Mouse (Mus musculus): ENCODE measurements around the gene Gmip. TPM values are rescaled to one million over a fixed set of nuclear protein-coding genes. Genes with fewer than 3 reads are reported as not detected.

The Gmip gene
- polyA plus RNA-seq, 1 experiment from 2014 or later, result 31.8 TPM

GRCm38 (mm10) chr8:69791415-69792068 lies 16.9 kb upstream of the Gmip start:
- no peaks in the 10 kb centered on the region for H3K9me3 ChIP-seq
- H3K4me1 ChIP-seq (replicated peaks), result peaks cover 27% of the 10 kb centered on the region
- H3K4me3 ChIP-seq (replicated peaks), result peak overlapping the region; percentile 100
- peaks cover 34% of the 10 kb centered on the region for H3K36me3 ChIP-seq
- H3K27me3 ChIP-seq, result no peaks in the 10 kb centered on the region
- ATAC-seq, result peak; percentile 82
- WGBS, result under 1% methylated on average over 41 of the region's 48 CpGs
- peak overlapping the region; percentile 82 for H3K27ac ChIP-seq
- peak overlapping the region; percentile 82 for H3K4me2 ChIP-seq (replicated peaks)
- H3K9ac ChIP-seq (replicated peaks), result peak overlapping the region; percentile 99

GRCm38 (mm10) chr8:69793666-69794065 lies 14.8 kb upstream of the Gmip start:
- Histone ChIP-seq H3K36me3 (peaks cover 55% of the 10 kb centered on the region), H3K9ac (replicated peaks) (no peak overlapping the region), H3K4me2 (replicated peaks) (no peak overlapping the region), H3K27me3 (no peaks in the 10 kb centered on the region), H3K9me3 (no peaks in the 10 kb centered on the region), H3K4me3 (replicated peaks) (no peak overlapping the region), H3K27ac (no peak overlapping the region), H3K4me1 (replicated peaks) (peaks cover 27% of the 10 kb centered on the region)
- ATAC-seq, result no peak
- WGBS, result 96% methylated on average over 4 of the region's 4 CpGs

- 95% methylated on average over 3 of the region's 3 CpGs for WGBS
- peaks cover 27% of the 10 kb centered on the region for H3K4me1 ChIP-seq (replicated peaks)
- no peaks in the 10 kb centered on the region for H3K9me3 ChIP-seq
- H3K4me3 ChIP-seq (replicated peaks), result no peak overlapping the region
- no peak for ATAC-seq
- H3K27me3 ChIP-seq, result no peaks in the 10 kb centered on the region
- H3K9ac ChIP-seq (replicated peaks), result no peak overlapping the region; the same call in 1 of the 2 replicates
- H3K36me3 ChIP-seq, result peaks cover 59% of the 10 kb centered on the region
- no peak overlapping the region for H3K4me2 ChIP-seq (replicated peaks)
- H3K27ac ChIP-seq, result no peak overlapping the region
Observed at GRCm38 (mm10) chr8:69794096-69794495, 14.4 kb upstream of the Gmip start.

- Histone ChIP-seq H3K36me3 (peaks cover 67% of the 10 kb centered on the region), H3K27me3 (no peaks in the 10 kb centered on the region), H3K4me2 (replicated peaks) (no peak overlapping the region), H3K27ac (no peak overlapping the region), H3K4me3 (replicated peaks) (no peak overlapping the region), H3K4me1 (replicated peaks) (peaks cover 24% of the 10 kb centered on the region), H3K9me3 (no peaks in the 10 kb centered on the region), H3K9ac (replicated peaks) (no peak overlapping the region)
- WGBS, result 96% methylated on average over 6 of the region's 6 CpGs
- no peak for ATAC-seq
Observed at GRCm38 (mm10) chr8:69794901-69795300, 13.6 kb upstream of the Gmip start.

GRCm38 (mm10) chr8:69796721-69797345 lies 11.6 kb upstream of the Gmip start:
- Histone ChIP-seq H3K36me3 (peaks cover 85% of the 10 kb centered on the region), H3K9me3 (no peaks in the 10 kb centered on the region), H3K27me3 (no peaks in the 10 kb centered on the region), H3K4me3 (replicated peaks) (no peak overlapping the region), H3K27ac (no peak overlapping the region), H3K4me1 (replicated peaks) (peaks cover 15% of the 10 kb centered on the region), H3K4me2 (replicated peaks) (no peak overlapping the region), H3K9ac (replicated peaks) (no peak overlapping the region)
- WGBS, result 98% methylated on average over 16 of the region's 16 CpGs
- ATAC-seq, result no peak

GRCm38 (mm10) chr8:69797661-69798060 lies 10.8 kb upstream of the Gmip start:
- 93% methylated on average over 10 of the region's 10 CpGs for WGBS
- Histone ChIP-seq H3K36me3 (peaks cover 93% of the 10 kb centered on the region), H3K4me1 (replicated peaks) (peaks cover 7% of the 10 kb centered on the region), H3K4me3 (replicated peaks) (no peak overlapping the region), H3K9me3 (no peaks in the 10 kb centered on the region), H3K9ac (replicated peaks) (no peak overlapping the region), H3K27me3 (no peaks in the 10 kb centered on the region), H3K4me2 (replicated peaks) (no peak overlapping the region), H3K27ac (no peak overlapping the region)
- no peak for ATAC-seq

- no peaks in the 10 kb centered on the region for H3K9me3 ChIP-seq
- peaks cover 98% of the 10 kb centered on the region for H3K36me3 ChIP-seq
- no peak for ATAC-seq
- no peak overlapping the region for H3K4me3 ChIP-seq (replicated peaks)
- 90% methylated on average over 8 of the region's 8 CpGs for WGBS
- no peak overlapping the region for H3K9ac ChIP-seq (replicated peaks)
- no peaks in the 10 kb centered on the region for H3K4me1 ChIP-seq (replicated peaks)
- H3K27me3 ChIP-seq, result no peaks in the 10 kb centered on the region
- H3K27ac ChIP-seq, result no peak overlapping the region
- no peak overlapping the region for H3K4me2 ChIP-seq (replicated peaks)
Observed at GRCm38 (mm10) chr8:69799261-69799660, 9.2 kb upstream of the Gmip start.

GRCm38 (mm10) chr8:69799946-69800345 lies 8.5 kb upstream of the Gmip start:
- Histone ChIP-seq H3K4me1 (replicated peaks) (no peaks in the 10 kb centered on the region), H3K4me3 (replicated peaks) (no peak overlapping the region), H3K4me2 (replicated peaks) (no peak overlapping the region), H3K27ac (no peak overlapping the region), H3K9ac (replicated peaks) (no peak overlapping the region), H3K9me3 (no peaks in the 10 kb centered on the region), H3K36me3 (peaks cover 97% of the 10 kb centered on the region), H3K27me3 (no peaks in the 10 kb centered on the region)
- ATAC-seq, result no peak
- WGBS, result 91% methylated on average over 5 of the region's 5 CpGs

GRCm38 (mm10) chr8:69801796-69802195 lies 6.7 kb upstream of the Gmip start:
- no peaks in the 10 kb centered on the region for H3K9me3 ChIP-seq
- ATAC-seq, result no peak
- no peaks in the 10 kb centered on the region for H3K27me3 ChIP-seq
- H3K36me3 ChIP-seq, result peaks cover 97% of the 10 kb centered on the region
- no peak overlapping the region for H3K4me3 ChIP-seq (replicated peaks)
- no peak overlapping the region for H3K27ac ChIP-seq
- H3K4me2 ChIP-seq (replicated peaks), result no peak overlapping the region
- H3K4me1 ChIP-seq (replicated peaks), result no peaks in the 10 kb centered on the region
- no peak overlapping the region for H3K9ac ChIP-seq (replicated peaks)
- WGBS, result 98% methylated on average over 4 of the region's 4 CpGs

- peaks cover 97% of the 10 kb centered on the region for H3K36me3 ChIP-seq
- ATAC-seq, result no peak
- H3K27ac ChIP-seq, result no peak overlapping the region
- no peak overlapping the region for H3K4me3 ChIP-seq (replicated peaks)
- no peaks in the 10 kb centered on the region for H3K4me1 ChIP-seq (replicated peaks)
- H3K9ac ChIP-seq (replicated peaks), result no peak overlapping the region
- H3K9me3 ChIP-seq, result no peaks in the 10 kb centered on the region
- no peak overlapping the region for H3K4me2 ChIP-seq (replicated peaks)
- H3K27me3 ChIP-seq, result no peaks in the 10 kb centered on the region
Observed at GRCm38 (mm10) chr8:69802216-69802615, 6.3 kb upstream of the Gmip start.

- Histone ChIP-seq H3K9me3 (no peaks in the 10 kb centered on the region), H3K27me3 (no peaks in the 10 kb centered on the region), H3K4me3 (replicated peaks) (no peak overlapping the region), H3K36me3 (peaks cover 97% of the 10 kb centered on the region), H3K27ac (no peak overlapping the region), H3K9ac (replicated peaks) (no peak overlapping the region), H3K4me1 (replicated peaks) (peaks cover 4% of the 10 kb centered on the region; the same call in 1 of the 2 replicates), H3K4me2 (replicated peaks) (no peak overlapping the region)
- no peak for ATAC-seq
- whole genome bisulfite sequencing, result 97% methylated on average over 7 of the region's 7 CpGs
Observed at GRCm38 (mm10) chr8:69803366-69803765, 5.1 kb upstream of the Gmip start.

- Histone ChIP-seq H3K4me2 (replicated peaks) (no peak overlapping the region), H3K4me3 (replicated peaks) (no peak overlapping the region), H3K4me1 (replicated peaks) (peaks cover 14% of the 10 kb centered on the region), H3K9me3 (no peaks in the 10 kb centered on the region), H3K27ac (no peak overlapping the region), H3K27me3 (no peaks in the 10 kb centered on the region), H3K36me3 (peaks cover 85% of the 10 kb centered on the region), H3K9ac (replicated peaks) (no peak overlapping the region)
- 95% methylated on average over 6 of the region's 6 CpGs for WGBS
- ATAC-seq, result no peak
Observed at GRCm38 (mm10) chr8:69804537-69804936, 3.9 kb upstream of the Gmip start.

- WGBS, result 94% methylated on average over 10 of the region's 10 CpGs
- Histone ChIP-seq H3K4me3 (replicated peaks) (no peak overlapping the region), H3K27ac (no peak overlapping the region), H3K4me1 (replicated peaks) (peaks cover 19% of the 10 kb centered on the region), H3K9me3 (no peaks in the 10 kb centered on the region), H3K9ac (replicated peaks) (no peak overlapping the region), H3K4me2 (replicated peaks) (no peak overlapping the region), H3K27me3 (no peaks in the 10 kb centered on the region), H3K36me3 (peaks cover 80% of the 10 kb centered on the region)
- ATAC-seq, result no peak
Observed at GRCm38 (mm10) chr8:69805086-69805485, 3.4 kb upstream of the Gmip start.
